Mouse (Mus musculus) adipose tissue, adult 10 weeks (tissue): Measurements from ENCODE around the gene Srp54c. TPM values are rescaled to one million over a fixed set of nuclear protein-coding genes. Genes with fewer than 3 reads are reported as not detected.

Experiments used
- polyA plus RNA-seq: library from polyadenylated mRNA; stranded (reverse); fragments of 350-450 nt; fragmentation: Illumina TruSeq; extraction: RNeasy Lipid Tissue Mini Kit (QIAGEN cat#74804); gene quantifications from one replicate; pipeline ENCODE4 v1.2.3, GENCODE M21; 2014; ENCODE audit warnings: low read depth, low replicate concordance

Gene Srp54c
- polyA plus RNA-seq = 64.8 TPM

GRCm38 (mm10) chr12:55229626-55230519 is at the start of gene Srp54c:
Gene Srp54c (plus strand): TSS chr12:55230168.

GRCm38 (mm10) chr12:55199306-55199705 is 30.7 kb upstream of the Srp54c start, which contains the start of gene 1700047I17Rik2:
Gene 1700047I17Rik2 (plus strand): TSS chr12:55199592.

GRCm38 (mm10) chr12:55299336-55299735 is 69.4 kb downstream of the Srp54c start, which contains the start of gene 1110008L16Rik:
Gene 1110008L16Rik (plus strand): TSS chr12:55299577.

GRCm38 (mm10) chr12:55302485-55303441 is 72.8 kb downstream of the Srp54c start, which contains the start of gene Ppp2r3c:
Gene Ppp2r3c (minus strand): TSS chr12:55302998.

Other genes starting within 250 kb of the Srp54c start
- not detected for gene Gm20403, start 243.6 kb upstream of the Srp54c start, polyA plus RNA-seq
- gene Baz1a, start 215.8 kb upstream of the Srp54c start, polyA plus RNA-seq = 10.4 TPM
- gene 2700097O09Rik, start 150.1 kb upstream of the Srp54c start, polyA plus RNA-seq = 15.5 TPM
- gene Srp54a, start 149.9 kb upstream of the Srp54c start, polyA plus RNA-seq = 92.1 TPM
- gene Fam177a, start 105.7 kb upstream of the Srp54c start, polyA plus RNA-seq = 19.1 TPM
- gene Srp54b, start 75.1 kb upstream of the Srp54c start, polyA plus RNA-seq = 48.3 TPM
- gene 1700047I17Rik2, start 30.6 kb upstream of the Srp54c start, polyA plus RNA-seq = not detected
- 10.8 TPM for gene 1110008L16Rik, start 69.4 kb downstream of the Srp54c start, polyA plus RNA-seq
- 8.3 TPM for gene Ppp2r3c, start 72.8 kb downstream of the Srp54c start, polyA plus RNA-seq
- gene Psma6, start 154.1 kb downstream of the Srp54c start, polyA plus RNA-seq = 190 TPM